Mouse (Mus musculus) erythroblast, embryonic 14.5 days (primary cell): ENCODE results near the gene Xrcc2.

Experiments used
- GATA1 ChIP-seq: IDR thresholded peaks from 2 replicates; pipeline ENCODE4 v1.6.1; 2012; ENCODE audit warnings: low read length, inconsistent platforms, mixed read lengths
- TAL1 ChIP-seq: IDR thresholded peaks from 3 replicates; pipeline ENCODE4 v1.6.1; 2012; ENCODE audit warnings: low read length, inconsistent platforms, mixed read lengths

DNA sequence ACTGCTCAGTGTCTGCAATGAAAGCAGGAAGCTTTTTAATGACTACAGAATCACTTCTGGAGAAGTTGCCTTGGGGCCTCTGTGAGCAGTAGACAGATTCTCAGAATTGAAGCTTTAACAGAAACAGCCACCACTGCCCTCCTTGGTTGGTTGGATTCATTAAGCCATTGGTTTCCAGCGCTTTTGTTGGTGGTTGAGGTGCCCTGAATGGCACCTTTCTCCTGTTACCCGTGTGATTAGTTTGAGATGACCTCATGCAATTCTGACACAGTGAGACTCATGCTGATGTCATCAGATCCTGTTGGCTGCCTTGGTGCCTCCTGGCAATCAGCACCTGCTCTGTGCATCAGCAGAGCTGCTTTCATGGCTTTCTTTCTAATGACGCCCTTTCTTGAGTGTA lies 32.8 kb upstream of the Xrcc2 start:
- TF ChIP-seq GATA1: no peak
- no peak for TF ChIP-seq TAL1
